Mouse (Mus musculus): Measurements from ENCODE around the gene Slc30a2.
"Not testable (repeated sequence)": the region's sequence is repeated elsewhere in the genome, so short reads cannot be mapped to it uniquely, and the experiment has no call there.

Slc30a2 gene

DNA sequence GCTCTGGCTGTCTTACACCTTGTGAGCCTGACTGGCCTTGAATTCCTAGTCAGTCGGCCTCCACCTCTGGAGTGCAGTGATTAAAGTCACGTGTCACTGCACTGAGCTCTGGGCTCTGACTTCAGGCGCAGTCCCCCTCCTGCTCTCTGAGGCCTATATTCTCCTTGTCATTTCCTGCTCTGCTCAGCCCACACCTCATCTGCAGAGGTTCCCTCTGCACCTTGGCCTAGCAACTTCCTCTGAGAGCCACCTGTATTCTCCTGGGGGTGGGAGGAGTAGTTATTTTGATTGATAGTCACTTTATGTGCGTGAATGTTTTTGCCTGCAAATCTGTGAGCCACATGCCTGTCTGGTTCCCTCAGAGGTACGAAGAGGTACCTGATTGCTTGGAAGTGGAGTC is 18.2 kb downstream of the Slc30a2 start:
- no peak for DNase-seq

DNA sequence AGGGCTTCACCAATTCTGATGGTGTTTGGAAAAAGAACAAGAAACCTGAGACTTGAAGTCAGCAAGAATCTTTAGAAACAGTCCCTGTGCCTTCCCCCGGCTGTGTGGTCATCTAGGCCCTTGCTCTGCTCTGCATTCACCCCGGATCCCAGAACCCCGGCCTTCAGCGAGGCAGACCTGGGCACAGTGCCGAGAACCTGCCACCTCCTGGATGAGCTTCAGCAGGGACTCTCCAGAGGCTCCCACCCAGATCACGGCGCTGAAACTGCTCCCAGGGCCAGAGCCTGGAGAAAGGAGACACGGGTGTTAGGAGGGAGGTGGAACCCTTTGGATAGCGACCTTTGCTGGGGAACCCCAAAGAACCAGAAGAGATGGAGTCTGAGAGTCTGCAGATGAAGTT is 19.1 kb downstream of the Slc30a2 start:
- peak in 1 of 2 experiments; percentile 28 for DNase-seq

DNA sequence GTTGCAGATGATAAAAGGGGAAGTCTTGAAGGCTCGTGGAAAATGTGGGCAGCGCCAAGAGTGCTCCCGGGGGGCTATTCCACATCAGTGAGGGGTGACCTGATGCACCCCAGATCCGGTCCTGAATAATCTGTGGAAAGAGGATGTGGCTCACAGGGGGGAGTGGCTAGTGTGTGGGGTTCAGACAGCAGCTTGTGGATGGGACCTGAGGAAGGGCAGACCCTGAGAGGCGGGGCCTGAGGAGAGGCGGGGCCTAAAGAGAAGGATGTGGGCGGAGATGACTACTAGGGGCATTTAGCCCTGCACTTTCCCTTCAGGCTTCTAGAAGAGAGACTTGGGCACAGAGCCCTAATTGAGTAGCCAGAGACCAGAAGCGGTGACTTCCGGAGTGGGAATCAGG is 19.6 kb downstream of the Slc30a2 start:
- DNase-seq: no peak

DNA sequence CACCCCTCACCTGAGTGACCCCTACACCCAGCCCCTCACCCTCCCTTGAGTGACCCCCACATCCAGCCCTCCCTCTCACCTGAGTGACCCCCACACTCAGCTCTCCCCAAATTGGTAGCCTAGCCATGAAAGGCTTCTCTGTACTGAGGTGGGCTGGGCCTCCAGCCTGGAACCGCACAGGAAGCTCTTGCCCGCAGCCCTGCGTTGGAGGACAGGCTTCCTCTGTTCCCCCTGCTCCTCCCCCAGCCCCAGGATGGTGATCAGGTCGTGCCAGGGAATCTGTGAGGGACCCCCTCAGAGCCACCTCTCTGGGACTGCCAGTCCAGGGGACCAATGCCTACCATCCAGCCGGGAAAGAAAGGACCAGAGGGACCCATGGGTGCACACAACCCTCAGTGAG is 22.3 kb downstream of the Slc30a2 start:
- no peak for DNase-seq

DNA sequence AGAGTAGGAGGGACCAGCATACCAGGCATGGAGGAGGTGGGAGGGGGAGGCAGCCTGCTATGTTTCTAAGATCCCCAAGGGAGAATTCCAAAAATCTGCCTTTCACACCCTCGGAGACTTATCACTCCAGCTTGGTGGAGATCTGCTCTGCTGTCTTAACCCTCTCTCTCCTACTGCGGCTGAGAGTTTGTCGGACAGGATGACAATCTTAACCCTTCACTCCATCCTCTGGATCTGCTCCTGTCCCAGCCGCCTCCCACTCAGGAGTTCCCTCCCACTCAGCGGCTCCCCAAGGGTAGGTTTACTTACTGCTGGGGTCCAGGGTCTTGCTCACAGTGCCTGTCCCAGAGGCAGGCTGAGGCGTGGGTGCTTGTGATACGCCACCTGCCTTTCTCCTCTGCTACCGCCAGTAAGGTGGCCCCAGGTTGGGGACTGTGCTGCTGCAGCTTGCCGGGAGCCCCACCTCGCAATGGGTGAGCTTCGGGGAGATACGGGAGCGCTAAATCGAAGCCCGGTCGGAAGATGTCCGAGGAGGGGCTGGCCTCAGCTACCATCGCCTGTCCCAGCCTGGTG is 27.8 kb downstream of the Slc30a2 start:
- peak in 1 of 2 experiments; percentile 37 for DNase-seq

DNA sequence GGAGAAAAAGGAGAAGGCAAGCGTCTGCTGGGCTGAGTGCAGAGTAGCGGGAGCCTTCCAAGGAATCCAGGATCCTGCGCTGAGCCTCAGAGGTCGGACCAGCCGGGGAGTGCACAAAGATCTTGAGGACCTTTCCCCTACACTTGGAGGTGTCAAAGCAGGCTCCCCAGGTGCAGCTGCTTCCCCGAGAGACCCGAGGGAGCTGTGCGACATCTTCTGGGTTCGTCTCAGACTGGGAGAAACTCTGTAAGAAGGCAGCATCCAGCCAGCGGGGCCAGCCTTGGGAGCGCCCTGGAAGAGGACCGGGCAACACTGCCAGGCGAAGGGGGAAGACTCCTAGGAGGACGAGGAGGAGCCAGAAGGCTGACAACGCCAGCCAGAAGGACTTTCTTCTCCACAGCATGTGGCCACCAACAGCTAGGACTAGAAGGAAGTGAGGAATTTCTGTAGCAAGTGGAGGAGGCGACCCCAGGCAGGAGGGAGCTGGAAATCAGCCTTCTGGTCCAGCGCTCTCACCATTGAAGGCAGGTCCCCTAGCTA is 28.4 kb downstream of the Slc30a2 start:
- peak; percentile 35 to 45 for DNase-seq

DNA sequence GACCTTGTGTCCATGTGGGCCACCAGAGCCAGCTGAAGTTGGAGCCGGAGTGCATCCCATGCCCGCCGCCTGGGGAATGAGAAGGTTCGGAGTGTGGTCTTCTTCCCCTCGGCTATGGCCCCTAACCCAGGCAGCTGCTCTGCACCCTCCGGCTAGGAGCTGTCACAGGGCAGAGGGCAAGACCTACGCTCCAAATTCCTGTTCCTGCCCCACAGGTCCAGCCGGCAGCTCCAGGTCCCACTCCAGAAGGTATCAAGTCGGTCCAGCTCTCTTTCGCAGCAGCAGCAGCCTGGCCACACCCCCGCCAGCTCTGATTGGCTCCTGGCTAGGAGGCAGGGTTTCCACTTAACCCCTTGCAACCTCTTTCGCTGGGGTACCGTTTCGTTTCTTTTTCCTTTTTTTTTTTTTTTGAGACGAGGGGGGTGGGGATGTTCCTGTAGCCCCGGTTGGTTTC is 29.3 kb downstream of the Slc30a2 start:
- DNase-seq: peak; percentile 85 to 92

DNA sequence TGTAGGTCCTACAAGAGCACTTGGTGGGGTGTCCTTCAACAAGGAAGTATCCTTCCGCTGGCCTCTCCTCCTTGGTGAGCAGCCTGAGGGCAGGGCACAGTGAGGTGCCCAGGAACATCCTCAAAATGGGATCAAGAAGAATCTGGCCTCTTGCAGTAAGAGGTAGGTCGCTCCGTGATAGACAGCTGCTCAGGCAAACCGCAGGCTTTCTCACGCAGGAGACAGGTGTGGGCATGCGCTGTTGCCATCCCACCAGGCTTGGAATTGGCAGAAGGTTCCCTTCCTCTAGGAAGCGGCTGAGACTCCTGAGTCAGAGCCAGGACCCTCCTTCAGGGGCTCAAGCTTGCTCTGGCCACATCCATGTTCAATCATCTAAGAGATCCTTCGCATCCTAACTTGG is 30.3 kb downstream of the Slc30a2 start:
- no peak for DNase-seq

DNA sequence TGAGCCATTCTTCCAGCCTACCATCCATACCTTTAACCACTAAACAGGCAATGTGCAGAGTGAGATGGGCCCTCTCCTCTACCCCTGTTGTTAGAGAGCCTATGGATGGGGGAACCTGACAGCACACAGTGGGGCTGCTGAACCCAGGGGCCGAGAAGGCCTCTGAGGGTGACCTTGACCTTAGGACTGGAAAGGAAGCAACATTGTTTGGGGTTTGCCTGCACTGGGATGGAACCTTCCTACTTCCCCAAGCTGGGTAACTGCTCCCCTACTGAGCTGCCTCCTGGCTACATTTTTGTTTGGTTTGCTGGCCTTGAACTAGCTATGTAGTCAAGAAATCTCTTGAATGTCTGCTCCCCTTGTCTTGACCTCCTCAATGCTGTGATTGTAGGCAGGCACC is 31.3 kb downstream of the Slc30a2 start:
- DNase-seq: no peak

DNA sequence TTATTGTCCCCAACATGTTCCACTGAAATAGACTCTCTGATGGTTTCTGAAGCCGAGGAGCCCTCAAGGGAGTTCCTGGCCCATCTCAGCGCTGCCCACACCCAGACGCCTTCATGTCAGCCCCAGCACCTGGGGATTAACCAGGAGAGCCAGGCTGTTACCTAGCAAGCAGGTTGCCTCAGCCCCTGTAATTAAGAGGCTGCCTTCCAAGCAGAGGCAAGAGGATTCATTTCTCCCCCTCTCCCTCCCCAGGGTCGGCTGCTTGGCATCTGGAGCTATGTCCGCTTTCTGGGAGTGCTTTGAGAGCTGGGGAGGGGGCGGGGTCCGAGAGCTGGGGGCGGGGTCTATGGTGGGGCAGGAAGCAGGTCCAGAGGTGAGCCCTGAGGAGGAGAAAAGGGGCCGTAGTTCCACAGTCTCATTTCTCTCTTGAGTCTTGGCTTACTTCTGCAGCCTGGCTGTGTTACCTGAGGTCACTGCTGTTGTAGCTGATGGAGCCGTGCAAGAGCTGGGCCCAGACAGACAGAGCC is 35.2 kb downstream of the Slc30a2 start:
- DNase-seq: no peak

DNA sequence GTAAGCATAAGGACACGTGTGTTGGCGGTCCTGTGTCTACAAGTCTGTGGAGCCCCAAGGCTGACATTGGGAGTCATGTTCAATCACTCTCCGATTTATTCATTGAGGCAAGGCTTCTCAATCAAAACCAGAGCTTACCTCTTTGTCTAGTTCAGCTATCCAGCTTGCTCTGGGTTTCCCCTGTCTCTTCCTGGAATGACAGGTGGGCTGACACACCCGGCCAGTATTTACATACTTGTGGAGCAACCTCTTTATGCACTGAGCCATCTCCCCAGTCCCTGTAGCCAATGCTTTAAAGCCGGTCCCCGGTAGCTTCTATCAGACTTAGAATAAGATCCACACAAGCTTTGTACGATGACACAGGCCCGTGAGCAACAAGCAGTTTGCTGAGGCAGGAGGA is 36.5 kb downstream of the Slc30a2 start:
- no peak for DNase-seq

DNA sequence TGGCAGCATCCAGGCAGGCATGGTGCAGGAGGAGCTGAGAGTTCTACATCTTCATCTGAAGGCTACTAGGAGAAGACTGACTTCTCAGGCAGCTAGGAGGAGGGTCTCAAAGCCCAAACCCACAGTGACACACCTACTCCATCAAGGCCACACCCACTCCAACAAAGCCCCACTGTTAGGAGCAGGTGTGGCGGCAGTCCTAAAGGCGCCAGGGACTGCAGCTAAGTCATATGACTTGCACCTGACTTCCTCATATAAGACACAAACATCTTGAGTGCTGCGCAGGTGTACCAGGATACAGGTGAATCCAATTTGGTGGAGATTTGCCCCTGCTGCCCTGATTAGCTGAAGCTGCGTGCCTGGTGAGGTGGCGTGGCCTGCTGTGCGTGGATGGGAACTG is 40.8 kb downstream of the Slc30a2 start, which contains the start of gene Extl1:
Extl1 (minus strand) TSS at position 101 of the 400 bp plus-strand sequence.
- DNase-seq: not testable (repeated sequence)

DNA sequence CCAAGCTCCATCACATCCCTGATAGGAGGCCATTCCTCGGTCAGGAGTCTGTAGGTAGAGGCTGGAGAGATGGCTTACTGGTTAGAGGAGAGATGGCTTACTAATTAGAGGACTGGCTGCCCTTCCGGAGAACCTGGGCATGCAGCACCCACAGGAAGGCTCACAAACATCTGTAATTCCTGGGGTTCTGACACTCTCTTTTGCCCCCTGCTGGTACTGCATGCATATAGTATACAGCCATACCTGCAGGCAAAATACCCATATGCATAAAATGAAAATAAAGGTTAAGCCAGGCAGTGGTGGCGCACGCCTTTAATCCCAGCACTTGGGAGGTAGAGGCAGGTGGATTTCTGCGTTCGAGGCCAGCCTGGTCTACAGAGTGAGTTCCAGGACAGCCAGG is 44.3 kb downstream of the Slc30a2 start:
- DNase-seq: no peak

DNA sequence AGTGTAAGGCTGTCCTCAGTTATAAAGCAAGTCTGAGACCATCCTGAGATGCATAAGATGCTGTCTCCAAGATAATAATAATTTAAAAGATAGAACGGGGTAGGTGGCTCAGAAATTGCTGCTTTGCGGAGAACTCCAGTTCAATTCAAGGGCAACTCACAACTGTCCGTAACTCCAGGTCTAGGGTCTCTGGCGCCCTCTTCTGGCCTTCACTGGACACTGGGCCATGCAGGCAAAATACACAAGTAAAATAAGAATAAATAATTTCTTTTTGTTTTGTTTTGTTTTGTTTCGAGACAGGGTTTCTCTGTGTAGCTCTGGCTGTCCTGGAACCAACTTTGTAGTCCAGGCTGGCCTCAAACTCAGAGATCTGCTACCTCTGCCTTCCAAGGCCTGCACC is 45.4 kb downstream of the Slc30a2 start:
- DNase-seq: peak; percentile 68 to 83

DNA sequence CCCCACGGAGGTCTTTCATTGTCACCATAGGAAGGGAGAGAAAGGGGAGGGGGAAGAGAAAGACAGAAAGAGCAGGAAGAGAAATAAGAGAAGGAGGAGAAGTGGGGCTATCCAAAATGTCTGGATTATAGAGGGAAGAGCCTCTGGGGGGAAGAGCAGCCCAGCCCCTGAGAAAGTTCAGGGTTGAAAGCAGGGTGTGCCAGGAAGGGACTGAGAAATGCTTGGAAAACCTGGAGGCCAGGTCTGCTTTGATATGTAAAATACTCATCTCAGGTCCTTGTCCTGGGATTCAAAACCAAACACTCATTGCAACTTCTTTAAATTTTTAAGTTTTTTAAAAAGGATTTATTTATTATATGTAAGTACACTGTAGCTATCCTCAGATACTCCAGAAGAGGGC is 48.7 kb downstream of the Slc30a2 start:
- DNase-seq: no peak

DNA sequence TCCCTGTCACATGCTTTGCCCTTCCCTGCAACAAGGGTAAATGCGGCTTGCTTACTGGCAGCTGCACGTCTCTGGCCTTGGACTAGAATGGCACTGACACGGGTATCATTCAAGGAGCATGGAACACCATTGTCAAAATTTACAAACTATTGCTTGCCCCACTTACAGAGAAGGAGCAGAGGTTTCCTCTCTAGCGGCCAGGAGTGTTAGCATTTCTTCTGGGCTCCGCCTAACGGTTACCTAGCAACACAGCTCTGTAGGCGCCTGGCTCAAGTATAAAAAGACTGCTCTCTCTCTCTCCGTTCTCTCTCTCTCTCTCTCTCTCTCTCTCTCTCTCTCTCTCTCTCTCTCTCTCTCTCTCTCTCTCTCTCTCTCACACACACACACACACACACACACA is 49.6 kb downstream of the Slc30a2 start:
- DNase-seq: no peak

DNA sequence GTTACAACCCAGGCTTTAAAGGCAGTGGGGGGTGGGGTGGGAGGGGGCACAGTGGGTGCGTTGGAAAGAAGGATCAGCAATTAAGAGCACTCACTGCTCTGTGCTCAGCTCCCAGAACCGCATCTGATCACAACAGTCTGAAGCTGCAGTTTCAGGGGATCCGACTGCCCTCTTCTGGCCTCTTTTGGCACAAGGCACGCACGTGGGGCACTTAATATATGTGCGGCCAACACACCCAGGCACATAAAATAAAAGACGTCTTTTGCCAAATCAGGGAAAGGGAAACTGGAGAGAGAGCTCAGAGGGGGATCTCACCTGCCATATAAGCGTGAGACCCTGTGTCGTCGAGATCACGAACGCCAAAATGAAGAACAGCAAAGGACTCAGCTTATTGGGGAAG is 50.0 kb downstream of the Slc30a2 start:
- peak in 1 of 2 experiments; percentile 47 for DNase-seq

DNA sequence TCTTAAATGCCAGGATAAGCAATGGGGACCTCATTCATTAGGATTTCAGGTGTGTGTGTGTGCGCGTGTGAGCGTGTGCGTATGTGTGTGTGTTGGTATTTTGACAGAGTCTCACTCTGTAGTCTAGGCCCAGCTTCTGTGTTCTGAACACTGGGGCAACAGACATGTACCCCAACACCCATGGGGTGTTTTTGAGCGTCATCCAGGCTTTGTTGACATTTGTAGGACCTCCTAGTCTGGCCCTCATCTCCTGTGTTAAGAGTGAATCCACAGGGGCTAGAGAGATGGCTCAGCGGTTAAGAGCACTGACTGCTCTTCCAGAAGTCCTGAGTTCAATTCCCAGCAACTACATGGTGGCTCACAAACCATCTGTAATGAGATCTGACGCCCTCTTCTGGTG is 52.2 kb downstream of the Slc30a2 start:
- DNase-seq: no peak

DNA sequence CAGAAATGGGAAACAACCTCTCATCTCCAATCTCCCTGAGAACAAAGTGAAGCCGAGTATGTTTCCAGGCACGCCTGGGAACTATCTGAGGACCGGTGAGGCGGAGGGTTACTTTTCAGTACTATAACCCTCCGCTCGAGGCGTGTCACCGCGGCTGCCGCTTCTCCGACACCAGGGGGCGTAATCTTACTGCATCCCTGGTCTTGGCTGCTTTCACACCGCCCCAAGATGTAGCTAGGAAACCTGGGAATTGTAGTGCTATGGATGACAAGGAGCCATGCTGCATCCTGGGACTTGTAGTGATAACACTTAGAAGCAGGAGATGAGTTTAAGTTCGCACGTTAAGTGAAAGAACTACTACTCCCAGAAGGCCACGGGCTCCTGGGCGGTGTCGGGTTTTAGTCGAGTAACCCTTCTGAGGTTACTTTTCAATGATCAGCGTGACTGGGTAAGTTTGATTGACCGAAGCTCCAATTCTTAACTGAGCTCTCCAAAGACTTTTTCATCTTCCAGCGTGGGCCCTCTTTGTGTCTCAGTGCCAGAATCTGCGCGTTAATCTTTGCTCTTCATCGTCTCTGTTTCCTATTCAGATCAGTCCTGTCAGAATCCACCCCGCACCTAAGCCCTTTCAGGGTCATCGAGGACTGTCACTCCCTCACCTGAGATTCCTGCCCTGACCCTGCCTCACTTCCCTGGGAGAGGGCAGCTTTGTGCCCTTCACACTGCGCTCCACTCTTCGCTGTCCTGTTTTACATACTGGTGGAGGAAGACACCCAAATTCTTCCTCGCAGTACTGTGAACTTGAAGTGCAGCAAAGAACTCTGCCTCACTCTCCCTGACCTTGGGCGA is 53.2 kb downstream of the Slc30a2 start, which contains the start of gene Pafah2:
Pafah2 (plus strand) TSS at position 344 of the 849 bp plus-strand sequence.
- peak; percentile 92 to 94 for DNase-seq

DNA sequence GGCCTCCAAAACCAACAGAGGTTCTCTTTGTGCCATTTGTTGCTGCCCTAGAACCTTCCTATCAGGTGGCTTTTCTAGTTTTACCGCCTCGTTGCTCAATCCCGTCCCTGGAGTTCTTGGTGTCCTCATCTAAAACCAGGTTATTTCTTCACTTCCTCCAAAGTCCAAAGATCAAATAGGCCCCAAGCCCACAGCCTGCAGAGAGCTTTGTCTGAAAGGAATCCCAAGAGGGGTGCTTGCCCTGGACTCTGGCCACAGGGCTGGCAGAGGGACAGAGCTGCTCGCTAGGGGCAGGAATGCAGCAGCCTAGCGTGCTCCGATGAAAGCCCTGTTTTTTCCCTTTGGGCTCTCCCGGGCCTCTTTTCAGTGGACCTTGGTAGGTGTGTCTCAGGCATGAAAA is 54.1 kb downstream of the Slc30a2 start:
- peak; percentile 64 to 74 for DNase-seq

DNA sequence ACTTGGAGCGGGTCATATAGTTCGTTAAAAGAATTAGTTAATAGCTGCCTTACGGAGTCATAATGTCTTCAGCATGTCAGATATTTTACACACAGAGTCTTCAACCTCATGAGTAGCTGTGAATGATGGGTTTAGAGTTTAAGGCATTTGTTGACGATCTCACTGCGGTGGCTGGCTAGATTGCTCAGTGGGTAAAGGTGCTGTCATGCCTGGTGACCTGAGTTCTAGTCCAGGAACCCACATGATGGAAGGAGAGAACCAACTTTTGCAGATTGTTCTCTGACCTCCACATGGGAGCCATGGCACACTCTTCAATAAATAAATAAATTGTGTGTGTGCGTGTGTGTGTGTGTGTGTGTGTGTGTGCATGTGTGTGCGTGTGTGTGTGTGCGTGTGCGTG is 54.8 kb downstream of the Slc30a2 start:
- DNase-seq: no peak

DNA sequence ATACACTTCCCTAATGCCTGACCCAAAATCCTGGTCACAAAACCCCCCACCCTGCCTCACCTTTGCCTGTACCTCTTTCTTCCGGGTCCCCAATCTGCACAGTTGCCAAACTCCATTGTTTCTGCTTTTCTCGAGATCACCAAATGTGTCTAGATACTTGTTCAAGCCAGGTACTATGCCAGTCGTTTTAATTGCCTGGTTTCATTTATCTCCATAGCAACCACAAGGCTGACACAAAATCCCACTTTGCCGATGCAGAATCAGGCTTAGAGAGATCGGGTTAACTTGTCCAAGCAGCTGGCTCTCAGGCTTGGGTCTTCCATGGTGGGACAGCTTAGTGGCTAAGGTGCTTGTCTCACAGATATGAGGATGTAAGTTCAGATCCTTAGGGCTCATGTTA is 57.2 kb downstream of the Slc30a2 start:
- no peak for DNase-seq

DNA sequence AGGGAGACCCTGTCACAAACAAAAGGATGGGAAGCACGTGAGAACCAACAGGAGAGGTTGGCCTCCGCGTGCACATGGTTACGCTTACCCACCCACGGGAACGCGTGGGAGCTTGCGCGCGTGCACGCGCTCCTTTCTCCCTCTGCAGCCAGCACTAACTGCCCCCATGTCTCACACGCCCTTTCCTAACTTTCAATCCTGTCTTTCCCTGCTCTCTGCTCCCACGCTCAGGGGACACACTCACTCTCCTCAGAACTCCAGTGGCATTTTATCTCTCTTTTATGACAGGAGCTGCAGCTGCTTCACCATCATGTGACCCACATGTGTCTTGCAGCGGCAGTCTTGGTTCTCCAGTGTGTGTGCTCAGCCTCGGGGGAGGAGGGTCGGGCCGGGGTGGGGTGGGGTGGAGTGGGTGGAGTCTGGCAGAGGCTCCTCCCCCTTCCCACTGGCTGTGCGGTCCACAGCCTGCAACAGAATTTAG is 58.2 kb downstream of the Slc30a2 start:
- peak in 1 of 2 experiments; percentile 52 for DNase-seq

Measured in cerebellum, postnatal 25 days (tissue).